Mouse (Mus musculus): Measurements from ENCODE around the gene Kansl2. TPM values are rescaled to one million over a fixed set of nuclear protein-coding genes. Genes with fewer than 3 reads are reported as not detected.

Kansl2 gene
- total RNA-seq, 4 experiments from 2014 or later: 54.0 to 61.0 (median 56.8) TPM

GRCm38 (mm10) chr15:98504514-98504913 lies 29.6 kb downstream of the Kansl2 start:
- no peak for DNase-seq (ENCODE audit: low spot score in 2 of 2)

GRCm38 (mm10) chr15:98503317-98503716 lies 30.7 kb downstream of the Kansl2 start:
- no peak for DNase-seq (ENCODE audit: low spot score in 2 of 2)

DNA sequence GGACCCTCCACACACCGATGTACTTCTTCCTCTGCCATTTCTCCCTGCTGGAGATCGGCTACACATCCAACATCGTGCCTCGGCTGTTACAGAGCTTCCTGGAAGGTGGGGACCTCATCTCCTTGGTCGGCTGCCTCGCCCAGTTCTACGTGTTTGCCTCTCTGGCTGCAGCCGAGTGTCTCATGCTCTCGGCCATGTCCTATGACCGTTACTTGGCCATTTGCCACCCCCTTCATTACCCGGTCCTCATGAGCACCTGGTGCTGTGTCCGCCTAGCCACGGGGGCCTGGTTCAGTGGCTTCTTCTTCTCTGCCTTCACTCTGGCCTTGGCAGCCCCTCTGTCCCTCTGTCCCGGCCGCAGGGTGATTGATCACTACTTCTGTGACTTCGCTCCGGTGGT lies 36.4 kb downstream of the Kansl2 start:
- DNase-seq (ENCODE audit: low spot score in 2 of 2): no peak

GRCm38 (mm10) chr15:98492102-98492501 lies 42.0 kb downstream of the Kansl2 start, which contains the start of gene Olfr279:
Gene Olfr279 (plus strand): TSS chr15:98492402.
- DNase-seq (ENCODE audit: low spot score in 2 of 2): no peak

DNA sequence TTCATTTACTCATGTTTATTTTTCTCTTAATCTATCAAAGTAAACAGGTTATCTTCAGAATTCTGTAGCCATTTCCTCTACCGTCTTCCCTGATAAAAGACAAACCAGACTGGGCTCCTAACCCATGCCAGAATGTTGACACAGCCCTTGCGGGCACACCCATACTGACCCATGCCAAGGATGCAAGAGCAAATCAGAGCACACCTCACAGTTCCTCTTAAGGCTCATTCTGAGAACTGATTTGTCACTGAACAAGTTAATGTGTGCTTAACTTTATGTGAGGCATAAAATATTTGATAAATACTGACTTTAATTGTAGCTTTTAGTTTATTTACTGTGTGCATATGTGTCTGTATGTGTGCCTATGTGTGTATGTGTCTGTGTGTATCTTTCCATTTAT lies 42.7 kb downstream of the Kansl2 start:
- DNase-seq (ENCODE audit: low spot score in 2 of 2): no peak

DNA sequence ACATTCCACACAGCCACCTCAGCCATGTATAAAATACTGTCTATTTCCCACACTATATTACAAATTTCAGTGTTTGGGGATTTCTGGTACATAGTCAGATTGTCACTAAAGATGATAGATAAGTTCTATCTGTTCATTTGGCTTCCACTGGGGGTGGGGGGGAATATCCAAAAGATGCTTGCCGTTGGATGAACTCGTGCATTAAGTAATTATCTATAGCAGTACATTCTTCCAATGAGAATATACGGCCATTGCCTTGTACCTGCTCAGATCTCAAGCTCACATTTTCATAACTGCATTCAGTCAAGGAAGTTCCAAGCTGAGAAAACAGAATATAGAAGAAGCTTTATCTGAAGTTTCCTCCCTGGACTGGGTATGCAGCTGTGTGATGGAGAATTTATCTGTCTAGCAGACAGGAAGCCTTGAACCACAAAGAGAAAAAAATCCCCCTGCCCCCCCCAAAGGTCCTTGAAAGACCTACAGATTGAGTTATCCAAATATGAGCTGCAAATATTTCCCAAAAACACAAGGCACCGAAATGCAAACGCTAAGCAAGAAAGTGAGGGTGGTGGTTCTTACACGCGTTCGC lies 47.5 kb downstream of the Kansl2 start:
- DNase-seq (ENCODE audit: low spot score in 2 of 2): no peak

GRCm38 (mm10) chr15:98483907-98484886 lies 49.9 kb downstream of the Kansl2 start:
- DNase-seq (ENCODE audit: low spot score in 2 of 2): no peak

DNA sequence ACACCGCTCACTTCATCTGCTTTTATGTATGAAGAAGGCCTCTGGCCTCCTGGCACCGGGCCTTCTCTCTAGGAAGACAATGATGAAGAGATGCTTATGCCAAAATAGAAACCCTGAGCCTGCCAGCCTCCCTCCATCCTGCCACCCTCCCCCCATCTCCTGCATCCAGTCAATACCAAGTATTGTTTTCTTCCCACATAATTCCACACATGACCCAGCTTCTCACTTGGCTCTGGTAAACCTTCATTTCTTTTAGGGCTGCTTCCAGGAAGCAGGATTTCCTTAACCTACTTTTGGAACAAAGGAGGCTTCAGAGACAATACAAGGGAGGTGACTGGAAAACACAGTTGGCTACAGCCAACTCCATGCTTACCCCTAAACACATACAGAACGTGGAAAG lies 51.4 kb downstream of the Kansl2 start, which contains the start of gene Lalba:
Lalba (minus strand) TSS at position 21 of the 400 bp plus-strand sequence.
- no peak for DNase-seq (ENCODE audit: low spot score in 2 of 2)

GRCm38 (mm10) chr15:98479568-98480102 lies 54.4 kb downstream of the Kansl2 start:
- DNase-seq (ENCODE audit: low spot score in 2 of 2): no peak

DNA sequence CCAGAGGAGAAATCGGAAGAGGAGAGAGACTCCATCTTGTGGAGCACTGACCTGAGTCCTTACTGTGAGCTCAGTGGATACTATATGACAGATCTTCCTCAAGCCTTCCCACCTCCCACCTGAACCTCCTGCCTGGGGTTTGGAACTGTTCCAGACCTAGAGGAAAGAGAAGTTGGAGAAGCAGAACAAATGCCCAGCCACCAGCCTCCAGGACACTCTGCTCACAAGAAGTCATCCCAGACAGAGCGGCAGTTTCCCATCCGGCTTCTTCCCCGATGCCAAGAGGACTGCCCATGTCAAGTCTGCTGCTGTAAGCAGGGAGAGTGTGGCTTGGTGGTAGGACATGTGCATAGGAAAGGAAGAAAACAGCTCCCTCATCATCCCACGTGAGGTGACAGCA lies 57.8 kb downstream of the Kansl2 start:
- DNase-seq (ENCODE audit: low spot score in 2 of 2): no peak

GRCm38 (mm10) chr15:98475382-98475781 lies 58.7 kb downstream of the Kansl2 start:
- DNase-seq (ENCODE audit: low spot score in 2 of 2): no peak

DNA sequence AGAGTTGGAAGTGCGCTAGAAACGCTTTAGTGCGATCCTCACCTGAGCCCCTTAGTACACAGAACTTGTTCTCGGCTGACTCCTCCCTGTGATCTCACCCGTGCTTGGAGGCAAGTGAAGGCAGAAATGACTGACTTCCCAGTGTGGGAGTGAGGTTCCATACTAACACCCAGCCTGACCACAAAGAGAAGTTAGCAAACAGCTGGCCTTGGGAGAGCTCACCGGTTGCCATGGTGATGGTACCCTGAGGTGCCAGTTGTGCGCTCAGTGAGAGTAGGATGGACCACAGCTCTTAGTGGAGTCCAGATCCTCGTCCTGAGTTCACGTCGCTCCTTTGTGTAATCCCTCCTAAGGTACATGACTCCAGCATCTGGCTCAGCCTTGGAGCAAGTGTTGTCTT lies 59.1 kb downstream of the Kansl2 start:
- DNase-seq (ENCODE audit: low spot score in 2 of 2): no peak

DNA sequence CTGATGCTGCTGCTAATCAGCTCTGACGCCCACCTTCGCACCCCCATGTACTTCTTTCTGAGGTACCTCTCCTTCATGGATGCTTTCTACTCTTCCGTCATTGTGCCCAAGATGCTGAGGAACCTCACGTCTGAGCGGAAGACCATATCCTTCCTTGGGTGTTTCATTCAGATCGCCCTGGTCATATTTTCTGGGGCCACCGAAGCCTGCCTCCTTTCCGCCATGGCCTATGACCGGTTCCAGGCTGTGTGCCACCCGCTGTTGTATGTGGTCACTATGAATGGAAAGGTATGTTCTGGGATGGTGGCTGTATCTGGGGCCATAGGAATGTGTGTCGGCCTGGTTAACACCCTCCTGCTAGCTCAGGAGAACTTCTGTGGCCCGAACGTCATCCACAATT lies 62.5 kb downstream of the Kansl2 start:
- DNase-seq (ENCODE audit: low spot score in 2 of 2): no peak

DNA sequence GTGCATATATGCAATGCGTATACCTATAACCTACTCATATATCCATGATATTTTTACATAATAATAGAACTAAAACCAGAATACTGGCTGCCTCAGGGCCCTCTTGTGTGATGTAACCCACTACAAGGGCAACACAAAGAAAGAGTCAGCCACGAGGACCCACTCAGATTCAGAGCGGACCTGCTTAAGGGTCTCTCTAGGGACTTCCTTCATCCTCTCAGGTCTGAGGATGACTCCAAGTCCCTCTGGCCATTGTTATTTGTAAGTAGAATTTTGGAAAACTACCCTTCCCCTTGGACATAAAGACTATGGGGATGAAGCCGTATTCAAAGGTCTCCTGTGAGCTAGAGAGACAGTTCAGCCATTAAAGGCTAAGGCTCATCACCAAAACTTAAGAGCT lies 64.5 kb downstream of the Kansl2 start, which contains the start of gene OR5BS1P:
OR5BS1P (plus strand) TSS at position 301 of the 400 bp plus-strand sequence.
- no peak for DNase-seq (ENCODE audit: low spot score in 2 of 2)

Small RNAs within 50 kb of the gene (microRNA-seq; reads per million reads assigned to microRNA genes)
- gene Mir1291: 4.0 to 11.5 reads per million in 2 experiments

Other genes starting within 250 kb of the Kansl2 start
- gene Zfp641, start 238.1 kb downstream of the Kansl2 start, total RNA-seq (2022): 1 to 10 TPM; 7.4 to 8.3 (median 8.1) TPM
- not detected for gene Olfr285, start 216.9 kb downstream of the Kansl2 start, total RNA-seq (2022)
- not detected for gene Olfr284, start 193.3 kb downstream of the Kansl2 start, total RNA-seq (2022)
- not detected for gene Olfr283, start 153.3 kb downstream of the Kansl2 start, total RNA-seq (2022)
- gene Olfr282, start 103.0 kb downstream of the Kansl2 start, total RNA-seq (2022): not detected
- gene Olfr281, start 81.7 kb downstream of the Kansl2 start, total RNA-seq (2022): not detected
- not detected for gene OR5BS1P, start 64.4 kb downstream of the Kansl2 start, total RNA-seq (2022)
- gene Lalba, start 51.5 kb downstream of the Kansl2 start, total RNA-seq (2022): not detected
- gene Olfr279, start 41.9 kb downstream of the Kansl2 start, total RNA-seq (2022): not detected
- gene Ccnt1, start 36.7 kb upstream of the Kansl2 start, total RNA-seq (2022): 10 to 100 TPM; 35.1 to 44.7 (median 40.9) TPM
- gene 4930415O20Rik, start 36.7 kb upstream of the Kansl2 start, total RNA-seq (2022): not detected
- 10 to 100 TPM; 39.7 to 46.1 (median 41.2) TPM for gene Adcy6, start 75.8 kb upstream of the Kansl2 start, total RNA-seq (2022)
- gene Cacnb3, start 96.6 kb upstream of the Kansl2 start, total RNA-seq (2022): 100 to 1,000 TPM; 212 to 229 (median 221) TPM
- 10 to 100 TPM; 77.3 to 95.7 (median 87.1) TPM for gene Ddx23, start 128.6 kb upstream of the Kansl2 start, total RNA-seq (2022)
- 10 to 100 TPM; 15.6 to 22.9 (median 20.5) TPM for gene Rnd1, start 143.2 kb upstream of the Kansl2 start, total RNA-seq (2022)
- 10 to 100 TPM in 3 of 4 experiments, 1 to 10 TPM in 1; 8.6 to 12.7 (median 11.6) TPM for gene Ccdc65, start 173.9 kb upstream of the Kansl2 start, total RNA-seq (2022)
- 1 to 10 TPM; 1.1 to 2.3 (median 2.0) TPM for gene Fkbp11, start 193.9 kb upstream of the Kansl2 start, total RNA-seq (2022)
- gene Arf3, start 228.9 kb upstream of the Kansl2 start, total RNA-seq (2022): 100 to 1,000 TPM; 721 to 844 (median 792) TPM
- gene Wnt10b, start 243.9 kb upstream of the Kansl2 start, total RNA-seq (2022): 1 to 10 TPM in 2 of 4 experiments, under 1 TPM in 2; 0.41 to 1.8 (median 1.1) TPM

All from left cerebral cortex, adult 8-10 months (tissue).